Mouse (Mus musculus) 3134 (cell line): ENCODE measurements around the gene Olfr1191-ps1.
"Not testable (repeated sequence)": the region's sequence is repeated elsewhere in the genome, so short reads cannot be mapped to it uniquely, and the experiment has no call there.

Experiments
- DNase-seq: peaks from one replicate; pipeline ENCODE4 v3.0.0-alpha.2; 2011; ENCODE audit warnings: low spot score; ENCODE audit not compliant: insufficient read length; ENCODE audit errors: extremely low read depth

Gene Olfr1191-ps1

GRCm38 (mm10) chr2:88640242-88640641, at the start of gene Olfr1191-ps1:
TSS of gene Olfr1191-ps1 (plus strand) at chr2:88640542.
- not testable (repeated sequence) for DNase-seq

- no peak for DNase-seq
These were observed 7.9 kb downstream of the Olfr1191-ps1 start, which contains the start of gene Olfr1192-ps1 for GRCm38 (mm10) chr2:88648209-88648608. TSS of gene Olfr1192-ps1 (plus strand) at chr2:88648509.

- DNase-seq, result not testable (repeated sequence)
These were observed 35.0 kb downstream of the Olfr1191-ps1 start, which contains the start of gene Olfr1193 for GRCm38 (mm10) chr2:88675328-88675727. TSS of gene Olfr1193 (plus strand) at chr2:88675628.

- no peak for DNase-seq
These were observed 48.7 kb downstream of the Olfr1191-ps1 start, which contains the start of gene Olfr1195 for GRCm38 (mm10) chr2:88689087-88689486. TSS of gene Olfr1195 (minus strand) at chr2:88689187.
